Mouse (Mus musculus) lung, adult 2 months (tissue): Measurements from ENCODE around the gene Gm765.

Experiments
- CTCF ChIP-seq: fragments of 200-500 bp; IDR thresholded peaks from 2 replicates; pipeline ENCODE4 v1.5.1; 2011; ENCODE audit warnings: mild to moderate bottlenecking, low read length, control low read depth; ENCODE audit not compliant: insufficient read depth
- POLR2A ChIP-seq: fragments of 200-500 bp; IDR thresholded peaks from 2 replicates; pipeline ENCODE4 v1.6.1; 2011; ENCODE audit warnings: low read depth, mild to moderate bottlenecking, control low read depth, low read length, borderline replicate concordance; ENCODE audit errors: extremely low read depth

DNA sequence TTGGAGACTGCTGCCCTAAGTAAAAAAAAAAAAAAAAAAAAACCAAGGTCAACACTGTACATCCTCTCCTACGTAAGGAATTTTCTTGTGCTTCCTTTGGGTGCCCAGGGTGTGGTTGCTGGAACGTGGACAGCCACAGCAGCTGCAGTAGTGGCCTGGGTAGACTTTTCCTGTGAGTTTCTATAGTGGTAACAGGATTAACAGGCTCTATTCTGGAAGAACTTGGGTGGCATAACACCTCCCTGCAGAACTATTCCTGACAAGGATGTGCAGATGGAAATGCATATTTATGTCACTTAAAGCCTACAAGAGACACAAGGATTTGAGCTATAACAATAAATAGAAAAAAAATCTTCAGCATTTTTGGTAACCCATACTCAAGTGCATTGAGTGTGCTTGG lies 83.5 kb downstream of the Gm765 start:
- TF ChIP-seq CTCF, result no peak
- TF ChIP-seq POLR2A, result no peak
